9 mouse cellular contexts compared by ENCODE assay signal in the genomic region with DNA sequence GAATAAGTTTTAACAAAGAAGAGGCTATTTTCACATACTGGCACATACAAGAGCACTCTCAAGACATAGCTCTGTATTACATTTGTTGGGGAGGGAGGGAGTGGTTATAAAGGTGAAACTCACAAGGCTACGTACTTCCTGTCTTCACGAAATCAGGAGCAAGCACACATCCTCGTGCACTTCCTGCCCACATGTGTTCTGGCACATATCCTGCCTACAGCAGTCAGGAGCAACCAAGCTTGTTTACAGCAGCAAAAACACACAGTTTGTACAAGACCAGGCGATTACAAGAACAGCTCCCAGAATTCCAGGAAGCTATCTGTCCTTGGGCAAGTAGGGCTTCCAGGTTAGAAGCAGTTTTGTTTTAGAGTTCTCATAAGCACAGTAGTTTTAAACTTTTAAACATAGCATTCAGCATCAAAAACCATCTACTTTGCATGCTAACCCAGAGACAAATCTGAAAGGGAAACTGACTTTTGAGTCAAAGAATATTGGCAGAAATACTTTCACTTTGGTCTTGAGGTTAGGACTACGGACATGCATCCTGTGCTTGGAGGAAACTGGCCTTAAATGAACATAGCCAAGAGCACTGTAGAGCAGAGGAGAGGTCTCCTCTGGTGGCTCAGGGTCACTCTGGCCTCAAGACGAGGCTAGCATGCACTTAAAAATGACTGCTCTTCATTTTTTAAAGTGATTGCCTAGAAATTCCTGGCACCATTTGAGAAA.
A peak's percentile ranks its signal among the peaks of the same experiment; 100 is the strongest.
DNase-seq lines count a peak whose midpoint lies in the region; ATAC-seq and TF ChIP-seq lines count a peak whose summit lies in the region.
"Had no signal": no experiment of that assay in that cellular context is flagged by ENCODE, and none has a peak within 500 bp of the region (broad histone marks: within the 10 kb centered on the region; RNA-seq: fewer than 3 reads in every experiment).

No protein-coding gene starts in this region.

- ATAC-seq in midbrain, embryonic 11.5 days (ENCODE audit: low FRiP score): no peak
- ATAC-seq in midbrain, embryonic 13.5 days: no peak
- ATAC-seq in liver, embryonic 13.5 days (ENCODE audit: low read depth): no peak
- peak; percentile 86; the same call in 1 of the 2 replicates for ATAC-seq in neutrophil, adult 5-6 weeks (ENCODE audit: extremely low read depth, insufficient number of reproducible peaks, low FRiP score, poor library complexity, severe bottlenecking)
- ATAC-seq in hindbrain, embryonic 14.5 days (ENCODE audit: low FRiP score): no peak
- no peak for ATAC-seq in stomach, postnatal 0 days (ENCODE audit: low FRiP score, low TSS enrichment)

- no peak overlapping the region for H3K27ac ChIP-seq in midbrain, embryonic 11.5 days (ENCODE audit: low read depth, low read length)
- H3K27ac ChIP-seq in midbrain, embryonic 13.5 days: no peak overlapping the region
- peak overlapping the region; percentile 18; the same call in 1 of the 2 replicates for H3K27ac ChIP-seq in liver, embryonic 13.5 days
- no peak overlapping the region for H3K27ac ChIP-seq in hindbrain, embryonic 14.5 days
- no peak overlapping the region for H3K27ac ChIP-seq in stomach, postnatal 0 days (replicated peaks)

- TF ChIP-seq CTCF in stomach, postnatal 0 days (IDR thresholded peaks at IDR 0.05; ENCODE audit: low read depth): no peak

- WGBS in midbrain, embryonic 11.5 days: 83% methylated on average over 6 of the region's 6 CpGs
- 79% methylated on average over 6 of the region's 6 CpGs for WGBS in midbrain, embryonic 13.5 days
- WGBS in liver, embryonic 13.5 days (ENCODE audit: insufficient replicate concordance): 22% methylated on average over 6 of the region's 6 CpGs
- 81% methylated on average over 6 of the region's 6 CpGs for WGBS in hindbrain, embryonic 14.5 days
- 44% methylated on average over 6 of the region's 6 CpGs for WGBS in stomach, postnatal 0 days

- DNase-seq in midbrain, embryonic 11.5 days (ENCODE audit: low spot score, missing footprints): peak; percentile 56
- peak; percentile 68 for DNase-seq in T-cell, adult 2 months (ENCODE audit: low spot score)
- DNase-seq in liver, embryonic 13.5 days: no peak
- DNase-seq in hindbrain, embryonic 14.5 days (ENCODE audit: low spot score): no peak
- no peak for DNase-seq in stomach, postnatal 0 days (ENCODE audit: low spot score)
- DNase-seq in layer of hippocampus, adult 18-20 months (ENCODE audit: low spot score in 2 of 2): no peak
- DNase-seq: cerebellum, adult 8-10 months had no signal

- H3K9ac ChIP-seq in midbrain, embryonic 11.5 days (ENCODE audit: low read length): no peak overlapping the region
- no peak overlapping the region for H3K9ac ChIP-seq in midbrain, embryonic 13.5 days (replicated peaks)
- H3K9ac ChIP-seq in liver, embryonic 13.5 days: no peak overlapping the region
- H3K9ac ChIP-seq in hindbrain, embryonic 14.5 days: no peak overlapping the region
- no peak overlapping the region for H3K9ac ChIP-seq in stomach, postnatal 0 days (ENCODE audit: low read length)

- no peaks in the 10 kb centered on the region for H3K27me3 ChIP-seq in midbrain, embryonic 11.5 days (ENCODE audit: control insufficient read depth, insufficient read depth, low read length)
- H3K27me3 ChIP-seq in midbrain, embryonic 13.5 days: no peaks in the 10 kb centered on the region
- H3K27me3 ChIP-seq in liver, embryonic 13.5 days: no peaks in the 10 kb centered on the region
- H3K27me3 ChIP-seq in hindbrain, embryonic 14.5 days (ENCODE audit: control insufficient read depth, insufficient read depth, low read length): no peaks in the 10 kb centered on the region
- no peaks in the 10 kb centered on the region for H3K27me3 ChIP-seq in stomach, postnatal 0 days (ENCODE audit: control insufficient read depth, insufficient read depth, low read length)

- TF ChIP-seq EP300 in stomach, postnatal 0 days (optimal IDR thresholded peaks at IDR 0.05): no peak

- no peaks in the 10 kb centered on the region for H3K4me1 ChIP-seq in midbrain, embryonic 11.5 days (ENCODE audit: control insufficient read depth, insufficient read depth, low read length)
- no peaks in the 10 kb centered on the region for H3K4me1 ChIP-seq in midbrain, embryonic 13.5 days (replicated peaks)
- H3K4me1 ChIP-seq in liver, embryonic 13.5 days (replicated peaks): no peaks in the 10 kb centered on the region
- no peaks in the 10 kb centered on the region for H3K4me1 ChIP-seq in hindbrain, embryonic 14.5 days (replicated peaks; ENCODE audit: control insufficient read depth, insufficient read depth, low read length)
- H3K4me1 ChIP-seq in stomach, postnatal 0 days (replicated peaks; ENCODE audit: control insufficient read depth, insufficient read depth): no peaks in the 10 kb centered on the region

- no peak overlapping the region for H3K4me2 ChIP-seq in midbrain, embryonic 11.5 days
- H3K4me2 ChIP-seq in midbrain, embryonic 13.5 days (replicated peaks): no peak overlapping the region
- H3K4me2 ChIP-seq in liver, embryonic 13.5 days: no peak overlapping the region
- no peak overlapping the region for H3K4me2 ChIP-seq in hindbrain, embryonic 14.5 days (replicated peaks)
- H3K4me2 ChIP-seq in stomach, postnatal 0 days (replicated peaks; ENCODE audit: low read depth): no peak overlapping the region

- no peaks in the 10 kb centered on the region for H3K9me3 ChIP-seq in midbrain, embryonic 11.5 days (ENCODE audit: control insufficient read depth, low read length)
- H3K9me3 ChIP-seq in midbrain, embryonic 13.5 days: no peaks in the 10 kb centered on the region
- no peaks in the 10 kb centered on the region for H3K9me3 ChIP-seq in liver, embryonic 13.5 days (replicated peaks)
- no peaks in the 10 kb centered on the region for H3K9me3 ChIP-seq in hindbrain, embryonic 14.5 days (ENCODE audit: control insufficient read depth, low read length)
- H3K9me3 ChIP-seq in stomach, postnatal 0 days (ENCODE audit: control insufficient read depth, low read length): no peaks in the 10 kb centered on the region

- H3K4me3 ChIP-seq in midbrain, embryonic 11.5 days (ENCODE audit: low read depth, low read length): no peak overlapping the region
- no peak overlapping the region for H3K4me3 ChIP-seq in midbrain, embryonic 13.5 days (replicated peaks)
- H3K4me3 ChIP-seq in liver, embryonic 13.5 days (replicated peaks): no peak overlapping the region
- H3K4me3 ChIP-seq in hindbrain, embryonic 14.5 days (replicated peaks; ENCODE audit: low read length): no peak overlapping the region
- H3K4me3 ChIP-seq in stomach, postnatal 0 days (ENCODE audit: low read depth, low read length): no peak overlapping the region

- H3K36me3 ChIP-seq in midbrain, embryonic 11.5 days (ENCODE audit: control insufficient read depth, insufficient read depth, low read length): no peaks in the 10 kb centered on the region
- H3K36me3 ChIP-seq in midbrain, embryonic 13.5 days: no peaks in the 10 kb centered on the region
- H3K36me3 ChIP-seq in liver, embryonic 13.5 days: no peaks in the 10 kb centered on the region
- H3K36me3 ChIP-seq in hindbrain, embryonic 14.5 days (replicated peaks; ENCODE audit: control insufficient read depth, insufficient read depth): no peaks in the 10 kb centered on the region
- no peaks in the 10 kb centered on the region for H3K36me3 ChIP-seq in stomach, postnatal 0 days (ENCODE audit: control insufficient read depth, insufficient read depth, low read length)

Comparison
In these comparisons a context has a peak if more than half of its experiments do, and no peak if none do; other contexts are left out.
1. DNase-seq: peak in midbrain, embryonic 11.5 days (single experiment) and T-cell, adult 2 months (single experiment); none in liver, embryonic 13.5 days (single experiment), hindbrain, embryonic 14.5 days (single experiment), stomach, postnatal 0 days (single experiment) and layer of hippocampus, adult 18-20 months (0 of 2).